Mouse (Mus musculus) C2C12 (cell line): ENCODE measurements around the gene Gadd45b. TPM values are rescaled to one million over a fixed set of nuclear protein-coding genes. Genes with fewer than 3 reads are reported as not detected.

Source experiments
- H3K27me3 ChIP-seq: one replicate; pipeline ENCODE4 v1.6.1; 2011; ENCODE audit not compliant: control insufficient read depth, insufficient read depth, insufficient read length
- H3K36me3 ChIP-seq: one replicate; pipeline ENCODE4 v1.6.1; 2011; ENCODE audit not compliant: control insufficient read depth, insufficient read depth
- H3K4me3 ChIP-seq: one replicate; pipeline ENCODE4 v1.5.1; 2011; ENCODE audit warnings: mild to moderate bottlenecking, control low read depth; ENCODE audit not compliant: poor library complexity, insufficient read depth, severe bottlenecking
- H3K79me2 ChIP-seq: one replicate; pipeline ENCODE4 v1.6.1; 2011; ENCODE audit not compliant: control insufficient read depth, insufficient read depth
- H3K79me3 ChIP-seq: one replicate; pipeline ENCODE4 v1.6.1; 2011; ENCODE audit warnings: low read depth, control low read depth
- H3ac ChIP-seq: one replicate; pipeline ENCODE3; 2011; ENCODE audit warnings: low read depth; ENCODE audit not compliant: control insufficient read depth, insufficient read length
- CEBPB ChIP-seq: IDR thresholded peaks from one replicate; pipeline ENCODE4 v1.6.1; 2011; ENCODE audit warnings: low read depth, mild to moderate bottlenecking, control low read depth, moderate library complexity
- CTCF ChIP-seq: IDR thresholded peaks from one replicate; pipeline ENCODE4 v1.5.1; 2011; ENCODE audit not compliant: control insufficient read depth, insufficient read depth, insufficient read length
- FOSL1 ChIP-seq: IDR thresholded peaks from one replicate; pipeline ENCODE4 v1.8.0; 2011; ENCODE audit warnings: mild to moderate bottlenecking, low read length; ENCODE audit not compliant: poor library complexity, insufficient read depth, severe bottlenecking
- MAX ChIP-seq: IDR thresholded peaks from one replicate; pipeline ENCODE4 v1.6.1; 2011; ENCODE audit warnings: mild to moderate bottlenecking, control low read depth
- MYOD1 ChIP-seq: IDR thresholded peaks from one replicate; pipeline ENCODE4 v1.6.1; 2011; ENCODE audit warnings: low read depth; ENCODE audit not compliant: control insufficient read depth, insufficient read length
- MYOG ChIP-seq: IDR thresholded peaks from one replicate; pipeline ENCODE4 v1.6.1; 2011; ENCODE audit not compliant: control insufficient read depth, insufficient read length; ENCODE audit errors: extremely low read depth
- USF1 ChIP-seq: IDR thresholded peaks from one replicate; pipeline ENCODE4 v1.6.1; 2011; ENCODE audit warnings: low read depth, mild to moderate bottlenecking, control low read depth, moderate library complexity
- polyA plus RNA-seq: library from polyadenylated mRNA; unstranded; fragments of >200 nt; fragmentation: generic; extraction: Trizol; gene quantifications from one replicate; pipeline ENCODE4 v1.2.1, GENCODE M21; 2012; ENCODE audit warnings: missing spikeins

Gene Gadd45b
- polyA plus RNA-seq, 1 experiment = 37.2 TPM

- Histone ChIP-seq H3K79me3 (no peaks in the 10 kb centered on the region), H3K4me3 (no peak overlapping the region), H3K79me2 (no peaks in the 10 kb centered on the region), H3K27me3 (no peaks in the 10 kb centered on the region), H3K36me3 (peaks cover under 1% of the 10 kb centered on the region), H3ac (no peak overlapping the region)
- TF ChIP-seq FOSL1 (no peak), MAX (no peak), USF1 (no peak), MYOD1 (no peak), MYOG (no peak), CTCF (no peak), CEBPB (no peak)
Observed at GRCm38 (mm10) chr10:80936810-80937164, 6.9 kb downstream of the Gadd45b start.

DNA sequence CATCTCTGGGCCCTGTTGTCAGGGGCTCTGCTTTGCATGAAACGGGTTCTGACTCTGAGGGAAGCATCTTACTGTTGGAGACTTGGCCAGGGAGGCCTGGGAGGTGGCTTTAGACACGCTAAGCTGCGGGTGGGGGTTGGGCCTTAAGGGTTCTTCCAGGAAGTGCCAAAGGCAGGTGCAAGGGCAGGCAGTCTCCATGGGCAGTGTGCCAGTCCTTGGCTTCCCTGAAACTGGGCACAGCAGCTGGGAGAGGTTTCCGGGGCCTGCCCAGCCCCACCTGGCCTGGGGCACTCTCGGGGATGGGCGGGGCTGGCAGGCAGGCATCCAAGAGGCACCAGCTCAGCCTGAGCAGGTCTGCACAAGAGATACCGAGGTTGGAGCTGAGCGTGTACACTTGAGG lies 7.8 kb downstream of the Gadd45b start:
- Histone ChIP-seq H3K79me2 (no peaks in the 10 kb centered on the region), H3K79me3 (no peaks in the 10 kb centered on the region), H3K36me3 (no peaks in the 10 kb centered on the region), H3K4me3 (no peak overlapping the region), H3ac (no peak overlapping the region), H3K27me3 (no peaks in the 10 kb centered on the region)
- TF ChIP-seq MYOD1 (peak; percentile 78), CEBPB (no peak)

GRCm38 (mm10) chr10:80938831-80939550 lies 9.1 kb downstream of the Gadd45b start:
- H3K36me3 ChIP-seq = no peaks in the 10 kb centered on the region
- peak overlapping the region; percentile 32 for H3ac ChIP-seq
- no peaks in the 10 kb centered on the region for H3K79me2 ChIP-seq
- no peaks in the 10 kb centered on the region for H3K27me3 ChIP-seq
- H3K79me3 ChIP-seq = no peaks in the 10 kb centered on the region
- peak overlapping the region; percentile 0 for H3K4me3 ChIP-seq
- TF ChIP-seq MYOD1 (no peak), CEBPB (no peak), USF1 (no peak), MAX (no peak), CTCF (no peak), MYOG (no peak)

DNA sequence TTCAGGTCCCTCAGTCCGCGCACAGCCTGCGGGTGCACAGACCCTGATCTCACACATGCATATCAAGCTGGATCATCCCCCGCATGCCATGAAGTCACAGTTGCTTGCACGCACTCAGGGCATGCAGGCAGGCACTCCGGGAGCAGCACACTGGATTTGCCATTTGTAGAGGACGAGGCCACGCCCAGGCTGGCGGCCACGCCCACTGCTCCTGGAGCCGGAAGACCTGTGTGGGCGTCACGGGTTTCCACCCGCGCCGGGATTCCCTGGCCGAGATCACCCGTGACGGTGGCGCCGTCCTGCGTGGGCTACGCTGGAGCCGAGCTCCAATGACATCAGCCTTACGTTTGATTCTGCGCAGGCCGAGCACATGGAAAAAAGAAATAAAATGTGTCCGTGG lies 9.8 kb downstream of the Gadd45b start:
- Histone ChIP-seq H3K27me3 (no peaks in the 10 kb centered on the region), H3K79me3 (no peaks in the 10 kb centered on the region), H3K4me3 (peak overlapping the region; percentile 0), H3ac (peak overlapping the region; percentile 1), H3K79me2 (no peaks in the 10 kb centered on the region), H3K36me3 (no peaks in the 10 kb centered on the region)
- TF ChIP-seq CEBPB (no peak), MYOD1 (no peak), CTCF (no peak), MAX (peak; percentile 53)

DNA sequence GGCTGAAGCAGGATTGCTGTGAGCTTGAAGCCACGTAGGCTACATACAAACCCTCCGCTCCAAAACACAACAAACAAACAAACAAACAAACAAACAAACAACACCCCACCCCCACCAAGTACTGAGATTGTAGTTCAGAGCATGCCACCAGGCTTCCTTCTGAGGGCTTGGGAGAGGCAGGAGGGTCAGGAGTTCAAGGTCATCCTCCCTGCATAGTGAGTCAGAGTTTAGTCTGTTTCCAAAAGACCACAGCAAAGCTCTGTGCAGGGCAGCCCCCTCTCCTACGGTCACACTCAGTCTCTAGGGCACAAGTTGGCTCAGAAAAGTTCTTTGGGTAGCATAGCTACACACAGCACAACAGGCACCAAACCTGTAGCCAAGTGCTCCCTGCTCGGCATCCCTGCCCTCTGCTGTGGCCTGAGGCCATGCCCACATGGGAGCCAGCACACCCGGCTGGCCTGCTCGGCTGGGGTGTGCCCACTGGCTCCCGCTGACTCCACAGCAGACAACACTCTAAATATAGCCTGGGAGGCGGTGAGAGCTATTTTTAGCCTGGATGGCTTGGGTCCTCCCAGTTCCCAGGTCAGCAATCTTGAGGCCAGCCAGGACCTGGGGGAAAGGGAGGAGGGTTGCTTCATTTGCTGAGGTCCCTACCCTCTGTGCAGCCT lies 10.6 kb downstream of the Gadd45b start:
- H3ac ChIP-seq = no peak overlapping the region
- no peaks in the 10 kb centered on the region for H3K79me2 ChIP-seq
- H3K36me3 ChIP-seq = no peaks in the 10 kb centered on the region
- H3K27me3 ChIP-seq = no peaks in the 10 kb centered on the region
- no peak overlapping the region for H3K4me3 ChIP-seq
- TF ChIP-seq MAX (peak; percentile 22), CEBPB (no peak)
- no peaks in the 10 kb centered on the region for H3K79me3 ChIP-seq

GRCm38 (mm10) chr10:80940988-80941347 lies 11.1 kb downstream of the Gadd45b start:
- no peak for TF ChIP-seq CTCF
- no peak for TF ChIP-seq USF1
- TF ChIP-seq FOSL1 = no peak
- TF ChIP-seq CEBPB = no peak
- no peak for TF ChIP-seq MAX
- no peak for TF ChIP-seq MYOD1
- no peak for TF ChIP-seq MYOG
- Histone ChIP-seq H3K27me3 (no peaks in the 10 kb centered on the region), H3K36me3 (no peaks in the 10 kb centered on the region), H3ac (no peak overlapping the region), H3K79me3 (no peaks in the 10 kb centered on the region), H3K79me2 (no peaks in the 10 kb centered on the region), H3K4me3 (no peak overlapping the region)
